ENCODE assay signal across 9 mouse cellular contexts in the genomic region with DNA sequence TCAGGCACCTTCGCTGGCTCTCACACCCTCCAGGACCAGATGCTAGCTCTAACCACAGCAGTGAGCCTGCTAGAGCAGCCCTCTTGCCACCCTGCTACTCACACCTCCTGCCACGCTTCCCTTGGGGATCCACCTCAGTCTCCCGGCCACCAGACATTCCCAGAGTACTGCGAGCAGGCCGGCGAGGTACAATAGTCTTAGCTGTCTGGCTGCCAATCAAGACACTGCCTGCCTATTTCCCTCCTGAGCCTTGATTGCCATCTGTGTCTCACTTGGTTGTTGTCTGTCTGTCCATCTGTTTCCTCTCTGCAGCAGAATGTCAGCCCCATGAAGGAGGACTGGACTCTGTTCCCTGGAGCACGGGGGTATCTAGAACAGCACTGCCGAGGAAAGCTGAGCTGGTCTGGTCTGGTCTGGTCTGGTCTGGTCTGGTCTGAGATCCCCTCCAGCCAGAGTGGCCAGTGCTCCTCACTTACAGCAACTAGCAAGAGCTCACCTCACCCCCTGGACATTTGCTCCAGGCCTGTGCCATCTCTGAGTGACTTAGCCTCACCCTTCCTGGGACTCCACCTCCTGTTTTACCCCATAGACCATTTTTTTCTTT. TPM values are rescaled to one million over a fixed set of nuclear protein-coding genes. Genes with fewer than 3 reads are reported as not detected.
A peak's percentile ranks its signal among the peaks of the same experiment; 100 is the strongest.
DNase-seq lines count a peak whose midpoint lies in the region; ATAC-seq and TF ChIP-seq lines count a peak whose summit lies in the region.
"Had no signal": no experiment of that assay in that cellular context is flagged by ENCODE, and none has a peak within 500 bp of the region (broad histone marks: within the 10 kb centered on the region; RNA-seq: fewer than 3 reads in every experiment).

No protein-coding gene starts in this region.

- 0 out of 2 replicates have a peak, but pooled peaks cover 2% of the 10 kb centered on the region for H3K36me3 ChIP-seq in neural tube, embryonic 11.5 days (ENCODE audit: control insufficient read depth, insufficient read depth, low read length)
- H3K36me3 ChIP-seq in embryonic facial prominence, embryonic 15.5 days, result peaks cover 26% of the 10 kb centered on the region; the same call in 1 of the 2 replicates
- H3K36me3 ChIP-seq in limb, embryonic 10.5 days, result peaks cover 33% of the 10 kb centered on the region
- peaks cover 9% of the 10 kb centered on the region; the same call in 1 of the 2 replicates for H3K36me3 ChIP-seq in intestine, embryonic 16.5 days (ENCODE audit: control insufficient read depth, insufficient read depth, low read length)

- no peak for DNase-seq in neural tube, embryonic 11.5 days (ENCODE audit: low spot score)
- DNase-seq in neural tube, embryonic 10.5 days (ENCODE audit: extremely low spot score, low spot score), result no peak
- no peak for DNase-seq in limb, embryonic 10.5 days (ENCODE audit: low spot score)
- no peak for DNase-seq in heart, postnatal 14 days
- DNase-seq in heart, adult 11 months, result no peak

- H3K4me2 ChIP-seq in neural tube, embryonic 11.5 days (ENCODE audit: low read depth), result no peak overlapping the region
- no peak overlapping the region for H3K4me2 ChIP-seq in embryonic facial prominence, embryonic 15.5 days (replicated peaks)
- H3K4me2 ChIP-seq in intestine, embryonic 16.5 days (ENCODE audit: low read depth, low read length), result no peak overlapping the region
- H3K4me2 ChIP-seq: kidney, embryonic 15.5 days had no signal

- 63% methylated on average over 8 of the region's 8 CpGs for WGBS in neural tube, embryonic 11.5 days
- WGBS in embryonic facial prominence, embryonic 15.5 days, result 41% methylated on average over 8 of the region's 8 CpGs
- WGBS in limb, embryonic 10.5 days, result 58% methylated on average over 8 of the region's 8 CpGs
- 35% methylated on average over 8 of the region's 8 CpGs for WGBS in olfactory bulb, adult 2 months
- WGBS in intestine, embryonic 16.5 days, result 61% methylated on average over 8 of the region's 8 CpGs

- H3K9me3 ChIP-seq in neural tube, embryonic 11.5 days (ENCODE audit: control insufficient read depth, low read length), result no peaks in the 10 kb centered on the region
- no peaks in the 10 kb centered on the region for H3K9me3 ChIP-seq in embryonic facial prominence, embryonic 15.5 days (replicated peaks)
- no peaks in the 10 kb centered on the region for H3K9me3 ChIP-seq in limb, embryonic 10.5 days (replicated peaks)
- H3K9me3 ChIP-seq in intestine, embryonic 16.5 days (ENCODE audit: control insufficient read depth, low read length), result no peaks in the 10 kb centered on the region
- H3K9me3 ChIP-seq: kidney, embryonic 15.5 days had no signal

- intact Hi-C loops in heart, postnatal 14 days (cut with DNase I), result no loop called here

- 0 out of 2 replicates have a peak overlapping the region, but pooled peaks have one; percentile 4 for H3K9ac ChIP-seq in neural tube, embryonic 11.5 days (ENCODE audit: low read length)
- no peak overlapping the region for H3K9ac ChIP-seq in embryonic facial prominence, embryonic 15.5 days
- no peak overlapping the region; the same call in 1 of the 2 replicates for H3K9ac ChIP-seq in intestine, embryonic 16.5 days (ENCODE audit: low read depth, low read length)
- H3K9ac ChIP-seq: kidney, embryonic 15.5 days had no signal

- H3K27me3 ChIP-seq in neural tube, embryonic 11.5 days (ENCODE audit: control insufficient read depth, insufficient read depth, low read length), result no peaks in the 10 kb centered on the region
- H3K27me3 ChIP-seq in embryonic facial prominence, embryonic 15.5 days, result no peaks in the 10 kb centered on the region
- H3K27me3 ChIP-seq in limb, embryonic 10.5 days (ENCODE audit: low read depth, poor library complexity, severe bottlenecking), result no peaks in the 10 kb centered on the region
- H3K27me3 ChIP-seq in intestine, embryonic 16.5 days (replicated peaks; ENCODE audit: control insufficient read depth, insufficient read depth, low read length), result no peaks in the 10 kb centered on the region

- TF ChIP-seq CTCF in olfactory bulb, adult 2 months (IDR thresholded peaks at IDR 0.05; ENCODE audit: insufficient read depth, low read depth, low read length), result no peak

- ATAC-seq in neural tube, embryonic 11.5 days (ENCODE audit: insufficient read depth, low FRiP score, low TSS enrichment), result no peak
- ATAC-seq in embryonic facial prominence, embryonic 15.5 days (ENCODE audit: insufficient number of reproducible peaks, low FRiP score, low TSS enrichment, low read depth), result no peak
- no peak for ATAC-seq in intestine, embryonic 16.5 days

- no peak overlapping the region for H3K4me3 ChIP-seq in neural tube, embryonic 11.5 days (ENCODE audit: low read depth, low read length)
- H3K4me3 ChIP-seq in embryonic facial prominence, embryonic 15.5 days (replicated peaks), result no peak overlapping the region
- no peak overlapping the region for H3K4me3 ChIP-seq in limb, embryonic 10.5 days
- no peak overlapping the region for H3K4me3 ChIP-seq in olfactory bulb, adult 2 months (ENCODE audit: insufficient read depth, low read depth, low read length)
- no peak overlapping the region for H3K4me3 ChIP-seq in intestine, embryonic 16.5 days (ENCODE audit: low read length)
- H3K4me3 ChIP-seq: kidney, embryonic 15.5 days had no signal

- TF ChIP-seq POLR2A in olfactory bulb, adult 2 months (IDR thresholded peaks at IDR 0.05; ENCODE audit: insufficient read depth, low read depth, low read length), result no peak

- no peaks in the 10 kb centered on the region for H3K4me1 ChIP-seq in neural tube, embryonic 11.5 days (ENCODE audit: control insufficient read depth, insufficient read depth, low read length)
- H3K4me1 ChIP-seq in embryonic facial prominence, embryonic 15.5 days, result peaks cover 14% of the 10 kb centered on the region
- H3K4me1 ChIP-seq in limb, embryonic 10.5 days, result peaks cover 13% of the 10 kb centered on the region
- peaks cover 56% of the 10 kb centered on the region for H3K4me1 ChIP-seq in olfactory bulb, adult 2 months (ENCODE audit: control insufficient read depth, insufficient read depth, low read length)
- peaks cover 9% of the 10 kb centered on the region; the same call in 1 of the 2 replicates for H3K4me1 ChIP-seq in intestine, embryonic 16.5 days (ENCODE audit: control insufficient read depth, insufficient read depth, low read length)

- H3K27ac ChIP-seq in neural tube, embryonic 11.5 days (ENCODE audit: low read depth, low read length), result no peak overlapping the region
- peak overlapping the region; percentile 65 for H3K27ac ChIP-seq in embryonic facial prominence, embryonic 15.5 days (replicated peaks)
- peak overlapping the region; percentile 71 for H3K27ac ChIP-seq in limb, embryonic 10.5 days
- peak overlapping the region; percentile 77 for H3K27ac ChIP-seq in olfactory bulb, adult 2 months (ENCODE audit: insufficient read depth, low read depth, low read length)
- no peak overlapping the region for H3K27ac ChIP-seq in intestine, embryonic 16.5 days (ENCODE audit: low read length)
- H3K27ac ChIP-seq: kidney, embryonic 15.5 days had no signal

RNA-seq across cellular contexts. Expression of gene Dpf1, which starts 38.8 kb away (rescaled TPM):
- polyA plus RNA-seq in neural tube, embryonic 11.5 days (2014; fragmentation: Nextera tagmentation; extraction: Ambion mirVana), result 65.2 and 66.7 TPM in 2 replicates
- polyA plus RNA-seq in embryonic facial prominence, embryonic 15.5 days (2015; fragmentation: Nextera tagmentation; extraction: Ambion mirVana), result 14.4 and 20.4 TPM in 2 replicates
- 24.0 and 32.9 TPM in 2 replicates for polyA plus RNA-seq in limb, embryonic 10.5 days (2016; fragmentation: Nextera tagmentation; extraction: Ambion mirVana)
- not detected in 2 replicates for polyA plus RNA-seq in olfactory bulb, adult 2 months (2012; ENCODE audit: insufficient read depth, insufficient read length, low replicate concordance, missing spikeins)
- 1 to 10 TPM in 1 of 2 experiments, under 1 TPM in 1; 0.19 to 1.2 TPM for total RNA-seq in heart, postnatal 14 days (2021)
- 6.2 and 6.8 TPM in 2 replicates for polyA plus RNA-seq in intestine, embryonic 16.5 days (2015; fragmentation: Nextera tagmentation; extraction: Ambion mirVana)

RNA-seq across cellular contexts. Expression of gene Ppp1r14a, which starts 53.5 kb away (rescaled TPM):
- 44.2 and 55.8 TPM in 2 replicates for polyA plus RNA-seq in neural tube, embryonic 11.5 days (2014; fragmentation: Nextera tagmentation; extraction: Ambion mirVana)
- 17.3 and 18.1 TPM in 2 replicates for polyA plus RNA-seq in embryonic facial prominence, embryonic 15.5 days (2015; fragmentation: Nextera tagmentation; extraction: Ambion mirVana)
- 5.4 and 6.1 TPM in 2 replicates for polyA plus RNA-seq in limb, embryonic 10.5 days (2016; fragmentation: Nextera tagmentation; extraction: Ambion mirVana)
- not detected in 2 replicates for polyA plus RNA-seq in olfactory bulb, adult 2 months (2012; ENCODE audit: insufficient read depth, insufficient read length, low replicate concordance, missing spikeins)
- total RNA-seq in heart, postnatal 14 days (2021), result 10 to 100 TPM; 13.2 to 15.4 TPM
- 40.8 and 45.2 TPM in 2 replicates for polyA plus RNA-seq in intestine, embryonic 16.5 days (2015; fragmentation: Nextera tagmentation; extraction: Ambion mirVana)

Comparison
In these comparisons a context has a peak if more than half of its experiments do, and no peak if none do; other contexts are left out.
1. H3K27ac ChIP-seq: peak in embryonic facial prominence, embryonic 15.5 days (single experiment), limb, embryonic 10.5 days (single experiment) and olfactory bulb, adult 2 months (single experiment); none in neural tube, embryonic 11.5 days (single experiment) and intestine, embryonic 16.5 days (single experiment).